ENCODE assay signal across 18 mouse cellular contexts in genomic region chr3:97972200-97972599, GRCm38 (mm10). TPM values are rescaled to one million over a fixed set of nuclear protein-coding genes. Genes with fewer than 3 reads are reported as not detected.
DNase-seq lines count a peak whose midpoint lies in the region; ATAC-seq lines count a peak whose summit lies in the region.
"Had no signal": no experiment of that assay in that cellular context is flagged by ENCODE, and none has a peak within 500 bp of the region (broad histone marks: within the 10 kb centered on the region; RNA-seq: fewer than 3 reads in every experiment).

No protein-coding gene starts in this region.

- H3K36me3 ChIP-seq in forebrain, embryonic 10.5 days (replicated peaks), result no peaks in the 10 kb centered on the region
- no peaks in the 10 kb centered on the region for H3K36me3 ChIP-seq in forebrain, embryonic 16.5 days (ENCODE audit: control insufficient read depth, insufficient read depth)
- no peaks in the 10 kb centered on the region for H3K36me3 ChIP-seq in kidney, embryonic 16.5 days (ENCODE audit: insufficient read depth, low read length)
- H3K36me3 ChIP-seq in midbrain, embryonic 10.5 days, result no peaks in the 10 kb centered on the region
- no peaks in the 10 kb centered on the region for H3K36me3 ChIP-seq in midbrain, embryonic 13.5 days
- no peaks in the 10 kb centered on the region for H3K36me3 ChIP-seq in lung, embryonic 16.5 days (ENCODE audit: control insufficient read depth, insufficient read depth, low read length)
- H3K36me3 ChIP-seq: limb, embryonic 13.5 days had no signal

- no peak overlapping the region for H3K4me3 ChIP-seq in forebrain, embryonic 10.5 days
- no peak overlapping the region for H3K4me3 ChIP-seq in forebrain, embryonic 16.5 days (replicated peaks; ENCODE audit: low read length)
- no peak overlapping the region for H3K4me3 ChIP-seq in kidney, embryonic 16.5 days (ENCODE audit: low read length)
- no peak overlapping the region for H3K4me3 ChIP-seq in midbrain, embryonic 10.5 days
- no peak overlapping the region for H3K4me3 ChIP-seq in midbrain, embryonic 13.5 days (replicated peaks)
- no peak overlapping the region for H3K4me3 ChIP-seq in lung, embryonic 16.5 days (ENCODE audit: low read length)
- H3K4me3 ChIP-seq: limb, embryonic 13.5 days; myocyte had no signal

- no peak for DNase-seq in forebrain, embryonic 10.5 days (ENCODE audit: extremely low spot score, low spot score)
- no peak for DNase-seq in kidney, postnatal 14 days
- no peak for DNase-seq in midbrain, embryonic 10.5 days (ENCODE audit: low spot score)
- no peak for DNase-seq in adrenal gland, postnatal 14 days
- DNase-seq: adrenal gland, postnatal 10 days; cerebellum, adult 11 months; cerebellum, postnatal 14 days; forebrain, postnatal 0 days; gastrocnemius, postnatal 36 days; kidney, adult 2 months; thymus, postnatal 14 days had no signal

- WGBS in forebrain, embryonic 10.5 days, result 68% methylated on average over 5 of the region's 5 CpGs
- 65% methylated on average over 5 of the region's 5 CpGs for WGBS in forebrain, embryonic 16.5 days
- WGBS in kidney, embryonic 16.5 days, result 33% methylated on average over 5 of the region's 5 CpGs
- WGBS in midbrain, embryonic 10.5 days, result 59% methylated on average over 5 of the region's 5 CpGs
- 73% methylated on average over 5 of the region's 5 CpGs for WGBS in midbrain, embryonic 13.5 days
- 28% methylated on average over 5 of the region's 5 CpGs for WGBS in lung, embryonic 16.5 days

- H3K4me1 ChIP-seq in forebrain, embryonic 10.5 days, result peaks cover 36% of the 10 kb centered on the region
- no peaks in the 10 kb centered on the region for H3K4me1 ChIP-seq in forebrain, embryonic 16.5 days (replicated peaks; ENCODE audit: control insufficient read depth, insufficient read depth, low read length)
- peaks cover 26% of the 10 kb centered on the region for H3K4me1 ChIP-seq in kidney, embryonic 16.5 days (ENCODE audit: insufficient read depth, low read length)
- H3K4me1 ChIP-seq in midbrain, embryonic 10.5 days, result peaks cover 25% of the 10 kb centered on the region
- H3K4me1 ChIP-seq in midbrain, embryonic 13.5 days (replicated peaks), result no peaks in the 10 kb centered on the region; the same call in 1 of the 2 replicates
- H3K4me1 ChIP-seq in lung, embryonic 16.5 days (replicated peaks; ENCODE audit: control insufficient read depth, insufficient read depth, low read length), result peaks cover 39% of the 10 kb centered on the region

- no peak for ATAC-seq in forebrain, embryonic 16.5 days
- peak; percentile 85 for ATAC-seq in kidney, embryonic 16.5 days (ENCODE audit: low FRiP score, low TSS enrichment)
- no peak; the same call in 1 of the 2 replicates for ATAC-seq in midbrain, embryonic 13.5 days
- peak; percentile 64 for ATAC-seq in lung, embryonic 16.5 days (ENCODE audit: low read depth)
- ATAC-seq: forebrain, postnatal 0 days; Patski had no signal

- no peak overlapping the region for H3K4me2 ChIP-seq in forebrain, embryonic 16.5 days (ENCODE audit: low read length)
- no peak overlapping the region for H3K4me2 ChIP-seq in kidney, embryonic 16.5 days (replicated peaks; ENCODE audit: low read depth, low read length)
- no peak overlapping the region for H3K4me2 ChIP-seq in midbrain, embryonic 13.5 days (replicated peaks)
- H3K4me2 ChIP-seq in lung, embryonic 16.5 days (ENCODE audit: low read depth, low read length), result no peak overlapping the region
- H3K4me2 ChIP-seq: limb, embryonic 13.5 days had no signal

- peaks cover 7% of the 10 kb centered on the region; the same call in 1 of the 2 replicates for H3K27me3 ChIP-seq in forebrain, embryonic 10.5 days (ENCODE audit: poor library complexity, severe bottlenecking)
- no peaks in the 10 kb centered on the region for H3K27me3 ChIP-seq in forebrain, embryonic 16.5 days (replicated peaks; ENCODE audit: control insufficient read depth, insufficient read depth, low read length)
- H3K27me3 ChIP-seq in kidney, embryonic 16.5 days (ENCODE audit: insufficient read depth, low read length), result no peaks in the 10 kb centered on the region
- H3K27me3 ChIP-seq in midbrain, embryonic 10.5 days (ENCODE audit: low read depth, poor library complexity, severe bottlenecking), result 0 out of 2 replicates have a peak, but pooled peaks cover 6% of the 10 kb centered on the region
- H3K27me3 ChIP-seq in midbrain, embryonic 13.5 days, result 0 out of 2 replicates have a peak, but pooled peaks cover 4% of the 10 kb centered on the region
- H3K27me3 ChIP-seq in lung, embryonic 16.5 days (ENCODE audit: control insufficient read depth, insufficient read depth, low read depth, low read length), result no peaks in the 10 kb centered on the region
- H3K27me3 ChIP-seq: limb, embryonic 13.5 days; Patski had no signal

- H3K9ac ChIP-seq in forebrain, embryonic 16.5 days (replicated peaks; ENCODE audit: low read depth, low read length), result no peak overlapping the region
- no peak overlapping the region for H3K9ac ChIP-seq in kidney, embryonic 16.5 days (replicated peaks; ENCODE audit: low read length)
- H3K9ac ChIP-seq in midbrain, embryonic 13.5 days (replicated peaks), result no peak overlapping the region
- H3K9ac ChIP-seq in lung, embryonic 16.5 days (ENCODE audit: low read length), result no peak overlapping the region
- H3K9ac ChIP-seq: forebrain, postnatal 0 days; limb, embryonic 13.5 days had no signal

- no peaks in the 10 kb centered on the region for H3K9me3 ChIP-seq in forebrain, embryonic 10.5 days
- 0 out of 2 replicates have a peak, but pooled peaks cover 4% of the 10 kb centered on the region for H3K9me3 ChIP-seq in forebrain, embryonic 16.5 days (ENCODE audit: control insufficient read depth, low read length)
- no peaks in the 10 kb centered on the region for H3K9me3 ChIP-seq in kidney, embryonic 16.5 days (ENCODE audit: low read length)
- H3K9me3 ChIP-seq in midbrain, embryonic 10.5 days (replicated peaks), result peaks cover 5% of the 10 kb centered on the region; the same call in 1 of the 2 replicates
- H3K9me3 ChIP-seq in midbrain, embryonic 13.5 days, result no peaks in the 10 kb centered on the region
- H3K9me3 ChIP-seq in lung, embryonic 16.5 days (ENCODE audit: control insufficient read depth, low read length), result no peaks in the 10 kb centered on the region
- H3K9me3 ChIP-seq: limb, embryonic 13.5 days had no signal

- H3K27ac ChIP-seq in forebrain, embryonic 10.5 days, result peak overlapping the region; percentile 67
- no peak overlapping the region for H3K27ac ChIP-seq in forebrain, embryonic 16.5 days (ENCODE audit: low read length)
- H3K27ac ChIP-seq in kidney, embryonic 16.5 days (ENCODE audit: low read length), result peak overlapping the region; percentile 48; the same call in 1 of the 2 replicates
- H3K27ac ChIP-seq in midbrain, embryonic 10.5 days (replicated peaks), result peak overlapping the region; percentile 47
- no peak overlapping the region for H3K27ac ChIP-seq in midbrain, embryonic 13.5 days
- peak overlapping the region; percentile 70 for H3K27ac ChIP-seq in lung, embryonic 16.5 days (ENCODE audit: low read length)
- H3K27ac ChIP-seq: limb, embryonic 13.5 days had no signal

RNA-seq across cellular contexts. Expression of gene Notch2, which starts 41.1 kb away (rescaled TPM):
- polyA plus RNA-seq in forebrain, embryonic 10.5 days (2016; fragmentation: Nextera tagmentation; extraction: Ambion mirVana), result 19.1 and 21.2 TPM in 2 replicates
- 14.6 and 19.5 TPM in 2 replicates for polyA plus RNA-seq in forebrain, embryonic 16.5 days (2015; fragmentation: Nextera tagmentation; extraction: Ambion mirVana)
- 31.1 and 33.8 TPM in 2 replicates for polyA plus RNA-seq in kidney, embryonic 16.5 days (2015; fragmentation: Nextera tagmentation; extraction: Ambion mirVana)
- 16.1 and 16.6 TPM in 2 replicates for polyA plus RNA-seq in midbrain, embryonic 10.5 days (2016; fragmentation: Nextera tagmentation; extraction: Ambion mirVana)
- 9.0 and 10.0 TPM in 2 replicates for polyA plus RNA-seq in midbrain, embryonic 13.5 days (2015; fragmentation: Nextera tagmentation; extraction: Ambion mirVana)
- polyA plus RNA-seq in lung, embryonic 16.5 days (2015; fragmentation: Nextera tagmentation; extraction: Ambion mirVana), result 34.1 and 35.7 TPM in 2 replicates
- total RNA-seq in adrenal gland, postnatal 14 days (2021), result 46.7 and 47.6 TPM in 2 replicates

Comparison
In these comparisons a context has a peak if more than half of its experiments do, and no peak if none do; other contexts are left out.
1. H3K27ac ChIP-seq: peak in forebrain, embryonic 10.5 days (single experiment), kidney, embryonic 16.5 days (single experiment), midbrain, embryonic 10.5 days (single experiment) and lung, embryonic 16.5 days (single experiment); none in forebrain, embryonic 16.5 days (single experiment) and midbrain, embryonic 13.5 days (single experiment).
2. ATAC-seq: peak in kidney, embryonic 16.5 days (single experiment) and lung, embryonic 16.5 days (single experiment); none in forebrain, embryonic 16.5 days (single experiment) and midbrain, embryonic 13.5 days (single experiment).